Mouse (Mus musculus) cerebellum, adult 2 months (tissue): Measurements from ENCODE around the gene Bahcc1. TPM values are rescaled to one million over a fixed set of nuclear protein-coding genes. Genes with fewer than 3 reads are reported as not detected.

Experiments used
- DNase-seq, 2 experiments: peaks; one replicate each; pipeline ENCODE4 v3.0.0; 2021
- H3K27ac ChIP-seq: fragments of 200-500 bp; 2 replicates; pipeline ENCODE4 v1.5.1; 2012; ENCODE audit warnings: low read length, control low read depth, inconsistent platforms; ENCODE audit not compliant: insufficient read depth
- H3K27me3 ChIP-seq: fragments of 200-500 bp; 2 replicates; pipeline ENCODE4 v1.6.1; 2012; ENCODE audit warnings: inconsistent platforms, mild to moderate bottlenecking, low read length, moderate library complexity; ENCODE audit not compliant: control insufficient read depth, insufficient read depth
- H3K4me1 ChIP-seq: fragments of 200-500 bp; 2 replicates; pipeline ENCODE4 v1.6.1; 2011; ENCODE audit warnings: low read length; ENCODE audit not compliant: control insufficient read depth, insufficient read depth
- H3K4me3 ChIP-seq: fragments of 200-500 bp; replicated peaks from 2 replicates; pipeline ENCODE3; 2011; ENCODE audit warnings: mild to moderate bottlenecking, low read depth, low read length, control low read depth; ENCODE audit not compliant: insufficient read depth
- CTCF ChIP-seq: fragments of 200-500 bp; IDR thresholded peaks from 2 replicates; pipeline ENCODE4 v1.5.1; 2011; ENCODE audit warnings: low read depth, mild to moderate bottlenecking, control low read depth, low read length, moderate library complexity, borderline replicate concordance; ENCODE audit not compliant: insufficient read depth
- POLR2A ChIP-seq: fragments of 200-500 bp; IDR thresholded peaks from 2 replicates; pipeline ENCODE4 v1.6.1; 2011; ENCODE audit warnings: low read length, control low read depth, borderline replicate concordance; ENCODE audit not compliant: insufficient read depth
- WGBS: fragments of 180-500 bp; shearing (Covaris S2); methylation state at CpG from one replicate; pipeline ENCODE4 v1.1.7; 2018; 5-methylcytosine and 5-hydroxymethylcytosine counted together
- polyA plus RNA-seq: library from polyadenylated mRNA; depleted of rRNA; stranded (reverse); fragments of >200 nt; gene quantifications from 2 replicates; pipeline ENCODE4 v1.2.3, GENCODE M21; 2012; rRNA removed

The Bahcc1 gene
- polyA plus RNA-seq, 1 experiment = 17.6 TPM

GRCm38 (mm10) chr11:120337447-120337846 is 104.7 kb downstream of the Bahcc1 start:
- Histone ChIP-seq H3K27ac (no peak overlapping the region), H3K4me1 (no peaks in the 10 kb centered on the region), H3K27me3 (no peaks in the 10 kb centered on the region), H3K4me3 (no peak overlapping the region)
- no peak for TF ChIP-seq POLR2A
- TF ChIP-seq CTCF = no peak
- no peak for DNase-seq
- 66% methylated on average over 2 of the region's 2 CpGs for WGBS

GRCm38 (mm10) chr11:120338786-120339185 is 106.0 kb downstream of the Bahcc1 start:
- no peak for TF ChIP-seq POLR2A
- no peak for TF ChIP-seq CTCF
- no peak for DNase-seq
- Histone ChIP-seq H3K4me3 (no peak overlapping the region), H3K27ac (no peak overlapping the region), H3K4me1 (no peaks in the 10 kb centered on the region), H3K27me3 (no peaks in the 10 kb centered on the region)
- WGBS = 83% methylated on average over 3 of the region's 3 CpGs

- Histone ChIP-seq H3K27me3 (no peaks in the 10 kb centered on the region), H3K4me3 (no peak overlapping the region), H3K4me1 (no peaks in the 10 kb centered on the region; the same call in 1 of the 2 replicates), H3K27ac (no peak overlapping the region)
- no peak for TF ChIP-seq CTCF
- TF ChIP-seq POLR2A = no peak
- WGBS = 90% methylated on average over 10 of the region's 10 CpGs
- no peak for DNase-seq
Observed at GRCm38 (mm10) chr11:120339978-120340513, 107.3 kb downstream of the Bahcc1 start.

GRCm38 (mm10) chr11:120341661-120342060 is 108.9 kb downstream of the Bahcc1 start:
- Histone ChIP-seq H3K27ac (no peak overlapping the region), H3K27me3 (no peaks in the 10 kb centered on the region), H3K4me3 (no peak overlapping the region), H3K4me1 (peaks cover 2% of the 10 kb centered on the region)
- no peak for DNase-seq
- WGBS = 95% methylated on average over 4 of the region's 4 CpGs
- TF ChIP-seq CTCF (no peak), POLR2A (no peak)

Other genes starting within 250 kb of the Bahcc1 start
- gene Aatk, start 185.8 kb upstream of the Bahcc1 start, polyA plus RNA-seq = 296 and 298 TPM in 2 replicates
- gene Cep131, start 146.1 kb upstream of the Bahcc1 start, polyA plus RNA-seq = 32.3 and 33.0 TPM in 2 replicates
- gene Tepsin, start 134.2 kb upstream of the Bahcc1 start, polyA plus RNA-seq = 43.5 and 44.7 TPM in 2 replicates
- gene Ndufaf8, start 134.0 kb upstream of the Bahcc1 start, polyA plus RNA-seq = 43.5 and 50.7 TPM in 2 replicates
- gene Slc38a10, start 81.6 kb upstream of the Bahcc1 start, polyA plus RNA-seq = 72.5 and 73.2 TPM in 2 replicates
- 834 and 845 TPM in 2 replicates for gene Actg1, start 115.6 kb downstream of the Bahcc1 start, polyA plus RNA-seq
- 0.29 TPM in 1 of 2 replicates, not detected in the other for gene Fscn2, start 128.6 kb downstream of the Bahcc1 start, polyA plus RNA-seq
- 34.4 and 34.8 TPM in 2 replicates for gene Faap100, start 145.8 kb downstream of the Bahcc1 start, polyA plus RNA-seq
- gene Nploc4, start 204.8 kb downstream of the Bahcc1 start, polyA plus RNA-seq = 54.2 and 56.3 TPM in 2 replicates
- 0.05 and 0.06 TPM in 2 replicates for gene Tspan10, start 209.7 kb downstream of the Bahcc1 start, polyA plus RNA-seq
- 1.5 and 1.6 TPM in 2 replicates for gene Pde6g, start 220.6 kb downstream of the Bahcc1 start, polyA plus RNA-seq
- 15.5 and 20.0 TPM in 2 replicates for gene Oxld1, start 225.1 kb downstream of the Bahcc1 start, polyA plus RNA-seq
- gene Ccdc137, start 225.2 kb downstream of the Bahcc1 start, polyA plus RNA-seq = 27.3 and 28.3 TPM in 2 replicates
- gene Arl16, start 234.7 kb downstream of the Bahcc1 start, polyA plus RNA-seq = 42.7 and 56.5 TPM in 2 replicates